Mouse (Mus musculus) left cerebral cortex, postnatal 36 days (tissue): ENCODE measurements around the gene Chil1. TPM values are rescaled to one million over a fixed set of nuclear protein-coding genes. Genes with fewer than 3 reads are reported as not detected.
A peak's percentile ranks its signal among the peaks of the same experiment; 100 is the strongest.

ENCODE experiments used
- DNase-seq, 2 experiments: peaks; one replicate each; pipeline ENCODE4 v3.0.0; 2021 to 2022; ENCODE audit warnings: low spot score in 2 of 2, mixed read lengths in 1 of 2
- intact Hi-C: fragments of 180-260 bp; cut with DNase I; formaldehyde crosslinking; loops from one replicate; pipeline ENCODE4 v1.15.1; 2025
- total RNA-seq, 2 experiments: library from RNA; stranded (reverse); gene quantifications; 2 replicates each; pipeline ENCODE4 v1.2.3; 2021

Chil1 gene
- total RNA-seq, 2 experiments from 2014 or later = 12.0 to 12.4 TPM

DNA sequence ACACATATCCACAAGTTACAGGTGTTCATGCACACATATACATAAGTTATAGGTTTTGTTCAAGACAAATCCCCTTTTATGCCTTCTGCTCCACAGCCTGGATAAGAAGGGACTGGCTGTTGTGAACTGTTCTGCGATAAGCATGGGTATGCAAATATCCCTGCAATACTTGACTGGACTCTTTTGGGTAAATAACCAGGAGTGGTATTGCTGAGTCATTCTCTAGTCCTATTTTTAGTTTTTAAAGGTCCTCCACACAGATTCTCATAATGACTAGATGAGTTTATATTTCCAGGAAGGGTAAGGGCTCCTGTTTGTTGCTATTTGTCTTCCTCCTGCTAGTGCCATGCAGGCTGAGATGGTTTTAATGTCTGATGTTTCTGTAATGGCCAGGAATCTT is 39.2 kb downstream of the Chil1 start:
- intact Hi-C loops = no loop called here

DNA sequence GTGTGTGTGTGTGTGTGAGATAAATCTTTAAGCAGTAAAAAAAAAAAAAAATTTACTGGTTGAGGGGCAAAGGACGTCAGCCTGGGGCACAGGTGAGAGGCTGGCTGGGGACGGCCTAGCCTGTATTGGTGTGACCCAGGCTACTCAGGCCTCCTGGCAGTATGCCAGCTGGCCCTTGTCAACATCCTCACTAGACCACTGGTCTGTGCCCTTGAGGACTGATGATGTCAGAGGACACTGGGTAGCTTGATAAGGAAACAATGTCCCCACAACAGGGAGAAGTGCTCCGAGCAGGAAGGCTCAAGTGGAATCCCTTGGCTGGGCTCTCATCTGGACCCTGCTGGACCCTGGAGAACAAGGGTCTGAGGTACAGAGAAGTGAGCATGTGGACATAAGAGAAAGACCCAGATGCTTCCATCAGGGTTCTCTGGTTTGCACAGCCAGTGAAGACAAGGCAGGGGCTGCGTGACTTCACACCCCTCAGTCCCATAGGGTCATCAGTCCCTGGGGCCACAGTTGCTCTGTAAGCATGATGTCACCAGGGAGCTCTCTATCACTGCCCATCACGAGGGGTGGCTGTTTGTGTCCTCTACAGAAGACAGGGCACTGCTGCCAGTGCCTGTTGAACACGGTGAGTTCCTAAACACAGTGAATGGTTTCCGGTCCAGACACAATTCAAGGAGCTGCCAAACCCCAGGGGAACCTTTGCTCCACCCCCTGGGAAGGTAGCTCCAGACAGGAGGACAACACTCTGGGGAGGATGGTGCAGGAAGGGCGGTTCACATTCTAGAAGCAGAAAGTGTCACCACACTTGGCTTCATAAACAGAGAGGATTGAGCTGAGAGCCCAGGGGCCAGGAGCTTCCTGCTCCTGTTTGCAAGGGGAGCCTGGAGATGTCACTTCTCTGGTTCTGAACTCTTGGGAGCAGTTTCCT is 40.4 kb downstream of the Chil1 start:
- DNase-seq = no peak
- intact Hi-C loops = no loop called here

More for the DNA sequence above, 39.2 kb downstream of the Chil1 start:
- no peak for DNase-seq

DNA sequence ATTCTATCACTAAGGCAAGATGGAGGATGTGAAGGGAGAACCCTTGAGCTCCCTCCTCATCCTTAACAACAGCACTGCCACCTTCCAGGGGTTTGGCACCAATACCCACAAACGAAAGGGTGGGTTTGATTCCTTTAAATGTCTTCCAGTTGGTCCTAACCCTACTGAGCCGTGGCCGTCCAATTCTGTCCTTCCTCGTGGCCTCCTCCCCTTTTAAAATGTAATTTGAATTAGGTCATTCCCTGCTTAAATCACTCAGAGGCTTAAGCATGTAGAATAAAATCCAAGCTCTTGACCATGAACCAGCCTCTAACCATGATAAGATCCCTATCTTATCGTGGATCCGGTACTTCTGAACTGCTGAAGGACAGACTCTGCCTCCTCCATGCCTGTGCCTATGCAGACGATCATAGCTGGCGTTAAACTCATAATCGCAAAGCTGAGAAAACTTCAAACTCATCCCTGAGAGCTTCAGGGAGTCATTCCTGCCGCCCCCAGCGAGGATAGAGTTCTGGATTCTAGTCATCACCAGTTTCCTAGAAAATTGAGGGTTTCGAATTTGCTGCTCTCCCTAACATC is 42.8 kb downstream of the Chil1 start:
- no peak for DNase-seq
- intact Hi-C loops = no loop called here

DNA sequence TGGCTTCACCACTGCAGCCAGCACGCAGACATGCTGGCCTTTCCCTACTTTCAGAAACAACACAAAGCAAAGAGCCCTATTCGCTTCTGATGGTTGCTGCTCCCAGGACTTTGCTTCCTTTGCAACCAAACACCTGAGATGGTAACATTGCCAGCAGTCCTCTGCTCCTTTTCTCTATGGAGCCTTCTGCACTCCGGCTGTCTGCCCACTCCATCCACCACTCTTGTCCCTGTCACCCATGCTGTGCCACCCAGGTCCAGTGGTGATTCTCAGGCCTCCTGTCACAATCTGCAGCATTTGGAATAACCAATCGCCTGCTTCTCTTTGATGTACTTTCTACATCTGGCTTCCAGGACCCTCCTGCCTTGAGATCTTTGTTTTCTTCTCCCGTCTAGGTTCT is 43.4 kb downstream of the Chil1 start:
- intact Hi-C loops = no loop called here

DNA sequence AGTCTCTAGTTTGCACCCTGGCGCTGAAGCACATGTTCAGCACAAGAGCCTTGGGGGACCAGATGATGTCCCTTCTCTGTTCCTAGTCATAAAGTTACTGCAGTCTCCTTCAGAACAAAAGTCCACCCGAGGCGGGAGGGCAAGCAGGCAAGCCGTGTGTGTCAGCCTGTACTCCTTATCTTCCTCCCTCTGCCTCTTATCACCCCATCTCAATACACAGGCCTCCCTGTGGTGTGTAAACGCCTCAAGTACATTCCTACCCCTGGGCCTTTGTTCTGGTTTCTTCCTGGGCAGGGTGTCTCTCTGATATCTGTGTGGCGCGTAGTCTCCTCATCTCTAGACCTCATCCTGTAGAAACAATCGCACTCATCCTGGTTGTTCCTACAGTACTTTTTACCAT is 44.8 kb downstream of the Chil1 start:
- intact Hi-C loops = no loop called here
- DNase-seq = no peak

More for the DNA sequence above, 43.4 kb downstream of the Chil1 start:
- no peak for DNase-seq

DNA sequence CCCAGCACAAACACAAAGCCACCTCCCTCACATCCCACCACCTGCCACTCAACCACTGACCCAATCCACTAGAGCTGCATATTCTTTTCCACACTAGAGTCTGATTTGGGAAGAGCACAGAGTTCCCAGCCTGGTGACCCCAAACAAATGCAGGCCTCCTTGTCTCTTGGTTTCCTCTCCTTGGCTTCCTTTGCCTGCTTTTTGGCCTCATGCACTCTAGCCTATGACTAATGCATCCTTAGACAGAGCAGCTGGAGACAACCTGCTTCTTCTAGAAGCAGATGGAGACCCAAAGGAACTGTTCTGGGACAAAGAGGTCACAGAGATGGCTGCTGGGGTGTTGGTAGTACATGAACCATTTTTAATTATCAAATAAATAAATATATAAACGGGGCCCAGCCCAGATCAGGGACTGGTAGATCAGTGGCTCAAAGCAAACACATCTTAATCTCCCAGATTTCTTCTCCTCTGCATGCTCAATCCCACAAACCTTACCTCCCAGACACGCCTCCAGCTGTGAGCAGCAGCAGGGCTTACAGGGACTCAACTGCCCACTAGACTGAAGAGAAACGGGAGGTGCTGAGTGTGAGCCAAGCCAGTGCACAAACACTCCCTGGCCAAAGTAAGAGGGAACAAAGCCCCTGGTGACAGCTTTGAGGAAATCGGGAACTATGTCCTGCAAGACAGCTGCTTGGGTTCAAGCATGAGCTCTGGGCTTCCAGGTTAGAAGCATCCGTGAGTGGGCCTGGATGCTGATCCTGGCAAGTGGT is 48.0 kb downstream of the Chil1 start:
- intact Hi-C loops = no loop called here
- no peak for DNase-seq

DNA sequence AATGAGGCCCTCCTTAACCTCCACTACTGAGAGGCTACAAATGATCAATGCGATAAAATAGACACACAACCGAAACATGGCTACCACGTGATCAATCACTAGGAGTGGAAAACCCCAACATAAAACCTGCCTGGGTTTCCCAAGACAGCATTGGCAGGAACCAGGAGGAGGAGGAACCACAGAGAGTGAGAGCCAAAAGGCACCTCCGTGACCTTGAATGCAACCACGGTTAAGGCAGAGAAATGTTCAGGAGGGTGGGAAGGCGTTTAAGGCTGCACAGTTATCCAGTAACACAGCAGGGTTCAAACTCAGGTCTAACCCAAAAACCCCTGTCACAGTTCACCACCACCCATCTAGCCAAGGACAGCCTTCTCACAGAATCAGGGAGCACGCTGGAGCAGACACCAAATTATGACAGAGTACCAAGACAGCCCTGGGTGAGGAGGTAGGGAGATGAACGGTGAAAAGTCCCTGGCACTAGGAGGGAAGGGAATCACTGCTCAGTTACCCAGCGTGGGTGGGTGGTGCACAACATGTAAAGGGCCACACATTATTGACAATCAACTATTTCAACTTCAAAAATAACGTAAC is 48.8 kb downstream of the Chil1 start:
- intact Hi-C loops = no loop called here
- DNase-seq = no peak

DNA sequence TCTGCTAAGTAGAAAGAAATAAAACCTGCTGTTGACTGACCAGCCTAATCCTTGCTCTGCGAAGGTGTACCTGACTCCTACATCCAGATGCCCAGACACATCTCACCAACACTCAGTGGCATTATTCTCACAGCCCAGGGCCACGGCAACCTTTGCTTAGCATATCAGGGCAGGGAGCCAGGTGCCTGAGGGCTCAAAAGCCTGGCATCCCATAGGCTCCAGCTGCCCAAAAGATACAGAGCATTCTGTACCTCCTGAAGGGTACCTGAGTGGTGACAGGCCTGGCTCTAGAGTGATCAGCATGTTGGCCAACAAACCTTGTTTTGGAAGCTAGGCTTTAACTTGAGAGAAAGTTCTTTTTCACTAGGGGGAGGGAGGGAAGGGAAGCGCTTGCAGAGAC is 49.3 kb downstream of the Chil1 start:
- no peak for DNase-seq
- intact Hi-C loops = no loop called here

DNA sequence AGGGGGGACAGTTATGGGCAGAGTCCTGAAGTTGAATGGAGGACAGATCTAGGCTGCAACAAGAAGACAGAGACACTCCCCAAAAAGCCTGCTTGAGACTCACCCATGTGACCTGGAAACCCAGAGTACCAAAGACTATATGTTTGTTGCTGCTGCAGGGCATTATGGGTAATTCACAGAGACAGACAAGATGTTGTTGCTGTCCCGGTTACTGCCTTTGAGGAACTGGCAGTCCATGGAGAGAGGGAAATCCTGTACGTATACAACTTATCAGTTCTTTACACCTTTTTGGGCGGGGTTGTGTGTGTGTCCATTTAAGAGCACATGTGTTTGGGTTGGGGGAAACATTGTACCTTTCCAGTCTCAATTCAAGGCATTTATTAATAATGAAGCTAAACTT is 49.7 kb downstream of the Chil1 start:
- intact Hi-C loops = no loop called here
- DNase-seq = no peak

DNA sequence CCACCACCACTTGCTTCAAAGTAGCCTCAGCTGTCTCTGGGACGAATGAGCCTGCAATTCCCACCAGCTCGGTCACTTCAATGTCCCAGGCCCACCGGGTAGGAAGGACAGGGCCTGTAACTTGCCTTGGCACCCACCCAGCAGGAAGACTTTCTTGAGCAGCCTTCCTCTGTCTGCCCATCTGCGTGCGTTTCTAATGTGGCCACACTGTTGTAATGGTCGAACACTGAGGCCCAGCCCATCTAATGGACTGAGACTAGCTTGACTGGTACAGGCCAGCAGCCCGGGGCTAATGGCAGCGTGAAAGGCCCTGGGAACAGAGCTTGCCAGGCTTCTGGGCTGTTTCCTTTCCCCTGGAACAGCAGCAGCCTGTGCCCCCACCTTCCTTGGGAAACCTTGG is 50.4 kb downstream of the Chil1 start:
- intact Hi-C loops = no loop called here
- no peak for DNase-seq

DNA sequence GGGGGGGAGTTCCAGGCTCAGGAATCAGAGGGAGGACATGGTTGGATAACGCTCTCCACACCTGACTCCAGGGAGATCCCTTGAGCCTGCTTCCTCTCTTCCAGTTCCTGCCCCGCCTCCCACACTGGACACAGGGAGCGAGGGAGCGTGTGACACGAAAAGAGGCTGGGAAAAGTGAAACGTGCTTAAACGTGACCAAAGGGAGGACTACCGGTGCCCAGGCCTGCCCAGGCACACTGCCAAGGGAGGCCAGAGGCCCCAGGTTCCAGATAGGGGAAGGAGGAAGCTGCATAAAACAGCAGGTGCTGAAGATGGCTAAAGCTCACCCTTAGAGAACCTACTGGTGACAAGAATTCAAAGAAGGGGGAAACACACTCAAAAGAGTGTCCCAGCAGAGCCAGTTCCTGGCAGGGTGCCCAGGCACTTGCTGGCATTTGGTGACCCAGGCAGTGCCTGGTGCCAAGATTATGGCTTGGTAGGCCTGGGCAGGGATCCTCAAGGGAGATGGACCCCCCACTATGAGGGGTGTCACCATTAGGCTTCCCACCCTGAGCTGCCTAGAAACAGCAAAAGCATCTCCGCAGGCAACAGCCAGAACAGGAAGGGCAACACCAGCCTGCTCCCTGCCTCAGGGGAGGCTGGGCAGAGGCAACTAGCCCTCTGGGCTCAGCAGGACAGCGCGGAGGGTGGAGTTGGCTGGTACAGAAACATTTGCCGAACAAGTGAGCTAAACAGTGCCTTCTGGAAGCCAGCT is 51.0 kb downstream of the Chil1 start:
- intact Hi-C loops = no loop called here
- DNase-seq = peak; percentile 71

DNA sequence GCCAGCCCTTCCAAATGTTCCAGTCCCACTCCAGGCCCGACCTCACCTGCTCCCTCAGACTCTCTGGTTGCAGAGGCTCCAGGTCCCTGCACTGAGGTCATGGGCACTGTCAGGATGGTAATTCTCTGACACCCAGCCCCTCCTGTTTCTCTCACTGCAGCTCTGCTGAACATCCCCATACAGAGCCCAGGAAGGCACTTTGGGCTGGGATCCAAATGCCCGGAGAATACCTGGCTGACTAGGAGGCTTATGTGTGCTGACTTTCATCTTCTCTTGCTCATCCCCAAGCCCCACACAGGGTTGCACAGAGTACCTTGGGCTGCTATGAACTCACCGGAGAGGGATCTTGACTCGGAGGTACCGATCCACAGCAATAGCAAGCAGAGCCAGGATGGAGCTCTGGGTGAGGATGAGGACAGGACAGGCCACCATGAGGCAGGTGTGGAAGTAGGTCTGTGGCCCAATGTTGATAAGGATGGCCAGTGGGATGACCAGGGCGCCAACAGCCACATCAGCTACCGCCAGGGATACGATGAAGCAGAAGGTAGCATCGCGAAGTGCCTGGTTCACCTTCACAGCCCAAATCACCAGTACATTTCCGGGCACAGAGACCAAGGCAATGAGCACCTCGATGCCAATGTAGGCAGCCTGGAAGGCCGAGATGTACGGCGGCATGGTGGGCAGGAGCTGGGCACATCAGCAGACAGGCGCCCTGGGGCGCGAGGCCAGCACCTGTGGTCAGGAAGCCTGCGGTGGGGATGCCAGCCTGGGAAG is 51.9 kb downstream of the Chil1 start:
- intact Hi-C loops = loop anchor here (2.0 kb wide), 1 partner anchor 33 kb away; no protein-coding TSS in a partner anchor

DNA sequence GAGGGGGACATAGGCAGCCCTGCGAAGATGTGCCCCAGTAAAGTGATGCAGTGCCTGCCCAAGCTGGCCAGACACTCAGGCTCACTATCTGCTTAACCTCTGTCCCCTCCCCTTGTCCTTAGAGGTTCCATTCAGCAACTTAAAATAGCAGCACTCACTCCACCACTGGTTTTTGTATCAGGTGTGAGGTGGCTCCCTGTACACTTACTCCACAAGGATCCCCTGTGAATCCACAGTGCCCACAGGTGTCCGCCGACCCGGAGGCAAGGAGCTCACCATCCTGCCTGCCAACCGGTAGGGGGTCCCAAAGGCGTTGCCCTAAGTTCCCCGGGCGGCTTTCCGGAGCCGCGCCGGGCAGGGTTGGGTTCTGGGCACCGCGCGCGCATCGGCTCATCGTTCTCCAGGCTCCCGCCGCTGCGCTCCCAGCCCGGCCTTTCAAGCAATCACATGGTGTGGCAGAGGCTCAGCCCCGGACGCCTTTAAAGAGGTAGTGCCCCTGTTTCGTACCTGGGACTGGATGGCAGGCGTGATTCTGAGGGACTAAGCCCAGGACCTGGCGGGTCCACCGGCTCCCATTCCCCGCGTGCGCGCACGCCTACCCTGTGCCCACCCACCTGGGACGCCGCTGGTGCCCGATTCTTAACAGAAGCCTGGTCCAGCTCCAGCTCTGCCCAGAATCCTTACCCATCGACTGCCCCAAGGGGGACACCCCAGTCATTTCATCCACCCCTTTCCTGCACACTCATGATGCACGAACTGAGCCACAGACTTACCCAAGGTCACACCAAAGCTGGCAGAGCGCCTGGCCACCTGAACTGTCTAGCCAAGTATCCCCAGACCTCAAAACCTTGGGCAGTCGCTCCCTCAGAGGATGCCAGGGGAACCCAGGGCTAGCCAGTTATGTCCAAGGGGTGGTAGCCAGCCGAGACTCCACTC is 52.7 kb downstream of the Chil1 start:
- intact Hi-C loops = loop anchor here (2.0 kb wide), 1 partner anchor 34 kb away; no protein-coding TSS in a partner anchor
- DNase-seq = peak; percentile 76 to 80

More for the DNA sequence above, 51.9 kb downstream of the Chil1 start:
- DNase-seq = no peak

DNA sequence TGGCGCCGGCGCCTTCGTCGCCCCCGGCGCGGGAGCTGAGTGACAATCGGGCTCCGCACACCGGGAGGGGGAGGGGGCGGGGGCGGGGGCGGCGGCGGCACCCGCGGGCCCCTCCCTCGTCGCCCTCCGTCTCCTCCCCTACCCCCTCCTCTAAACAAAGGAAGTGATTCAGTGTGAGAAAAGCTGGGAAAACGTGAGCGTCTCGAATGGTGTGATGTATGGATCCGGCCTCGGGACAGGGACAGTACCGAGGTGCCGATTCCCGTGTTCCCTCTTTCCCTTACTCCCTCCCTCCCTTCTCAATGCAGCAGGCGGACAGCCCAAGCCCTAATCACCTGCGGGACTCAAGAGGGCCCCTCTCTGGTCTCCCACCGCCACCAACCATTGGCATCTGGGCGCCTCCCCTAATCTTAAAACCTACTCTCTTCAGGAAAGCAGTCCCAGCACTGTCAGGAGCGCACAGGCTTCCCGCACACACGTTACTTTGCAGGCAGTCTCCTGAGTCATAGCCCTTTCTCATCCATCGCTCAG is 53.5 kb downstream of the Chil1 start, which contains the start of gene Adora1:
Gene Adora1 (minus strand): TSS at position 41 of the 531 bp plus-strand sequence.
- peak; percentile 57 to 62 for DNase-seq
- intact Hi-C loops = loop anchor here (2.0 kb wide), 1 partner anchor 35 kb away; no protein-coding TSS in a partner anchor

DNA sequence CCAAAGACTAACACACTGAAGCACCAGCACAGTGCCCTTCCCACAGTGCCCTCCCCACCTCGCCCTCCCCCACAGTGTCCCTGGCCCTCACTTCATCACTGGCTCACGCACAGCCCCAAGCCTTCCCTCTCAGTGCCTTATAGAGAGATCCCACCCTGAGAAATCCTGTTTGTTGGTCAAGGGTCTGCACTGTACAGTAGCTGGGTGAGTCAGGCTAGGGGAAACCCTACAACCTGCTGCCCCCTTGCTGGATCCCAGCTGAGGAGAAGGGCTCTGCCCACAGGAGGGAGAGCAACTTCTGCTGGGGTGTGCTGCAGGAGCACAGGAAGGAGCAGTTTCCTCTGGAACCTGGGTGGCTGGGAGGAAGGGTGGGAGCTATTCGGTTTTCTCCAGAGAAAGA is 54.2 kb downstream of the Chil1 start:
- intact Hi-C loops = no loop called here

DNA sequence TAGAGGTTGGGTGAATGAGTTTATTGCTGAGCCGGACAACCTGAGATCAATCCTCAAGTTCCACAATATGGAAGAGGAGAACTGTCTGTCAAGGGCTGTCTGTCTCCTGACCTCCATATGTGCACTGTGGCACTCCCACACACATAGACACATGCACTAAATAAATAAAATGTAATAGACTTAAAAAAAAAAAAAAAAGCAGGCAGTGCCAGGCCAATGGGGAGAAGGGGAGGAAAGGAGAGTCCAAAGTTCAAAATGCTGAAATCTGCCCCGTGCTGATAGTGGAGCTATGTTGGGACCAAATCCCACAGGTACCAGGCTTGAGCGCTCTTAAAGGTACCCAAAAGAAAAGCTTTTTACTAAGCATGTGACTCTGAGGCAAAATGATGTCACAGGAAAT is 55.5 kb downstream of the Chil1 start:
- intact Hi-C loops = no loop called here
- DNase-seq = no peak

More for the DNA sequence above, 54.2 kb downstream of the Chil1 start:
- no peak for DNase-seq
